Mouse (Mus musculus): ENCODE measurements around the gene Panx3. TPM values are rescaled to one million over a fixed set of nuclear protein-coding genes. Genes with fewer than 3 reads are reported as not detected.

Panx3 gene
- polyA plus RNA-seq, 1 experiment from 2014 or later, result 38.1 TPM

- ATAC-seq (ENCODE audit: insufficient number of reproducible peaks, low FRiP score, low TSS enrichment, low read depth), result no peak
- no peak overlapping the region for H3K4me2 ChIP-seq (replicated peaks)
Observed at GRCm38 (mm10) chr9:37632305-37632704, 36.7 kb downstream of the Panx3 start.

GRCm38 (mm10) chr9:37629941-37630340 lies 39.1 kb downstream of the Panx3 start:
- ATAC-seq (ENCODE audit: insufficient number of reproducible peaks, low FRiP score, low TSS enrichment, low read depth), result no peak
- H3K27me3 ChIP-seq, result no peaks in the 10 kb centered on the region
- no peaks in the 10 kb centered on the region for H3K9me3 ChIP-seq (replicated peaks)
- no peak overlapping the region for H3K4me3 ChIP-seq (replicated peaks)
- 84% methylated on average over 2 of the region's 2 CpGs for WGBS
- no peak overlapping the region for H3K4me2 ChIP-seq (replicated peaks)
- no peaks in the 10 kb centered on the region for H3K36me3 ChIP-seq
- H3K4me1 ChIP-seq, result peaks cover 10% of the 10 kb centered on the region
- no peak overlapping the region for H3K9ac ChIP-seq
- no peak overlapping the region for H3K27ac ChIP-seq (replicated peaks)

More at GRCm38 (mm10) chr9:37632305-37632704, 36.7 kb downstream of the Panx3 start:
- Histone ChIP-seq H3K4me1 (no peaks in the 10 kb centered on the region), H3K9me3 (replicated peaks) (no peaks in the 10 kb centered on the region), H3K4me3 (replicated peaks) (no peak overlapping the region), H3K27ac (replicated peaks) (no peak overlapping the region), H3K9ac (no peak overlapping the region), H3K27me3 (no peaks in the 10 kb centered on the region), H3K36me3 (no peaks in the 10 kb centered on the region)
- 85% methylated on average over 2 of the region's 2 CpGs for WGBS

GRCm38 (mm10) chr9:37628581-37628980 lies 40.5 kb downstream of the Panx3 start:
- no peak overlapping the region for H3K4me3 ChIP-seq (replicated peaks)
- no peak for ATAC-seq (ENCODE audit: insufficient number of reproducible peaks, low FRiP score, low TSS enrichment, low read depth)
- no peak overlapping the region for H3K27ac ChIP-seq (replicated peaks)
- H3K4me1 ChIP-seq, result peaks cover 10% of the 10 kb centered on the region
- no peaks in the 10 kb centered on the region for H3K9me3 ChIP-seq (replicated peaks)
- H3K4me2 ChIP-seq (replicated peaks), result no peak overlapping the region
- no peaks in the 10 kb centered on the region for H3K36me3 ChIP-seq
- no peaks in the 10 kb centered on the region for H3K27me3 ChIP-seq
- H3K9ac ChIP-seq, result no peak overlapping the region
- WGBS, result 66% methylated on average over 4 of the region's 4 CpGs

- Histone ChIP-seq H3K4me3 (replicated peaks) (no peak overlapping the region), H3K36me3 (no peaks in the 10 kb centered on the region), H3K9ac (no peak overlapping the region), H3K9me3 (replicated peaks) (no peaks in the 10 kb centered on the region), H3K27me3 (no peaks in the 10 kb centered on the region), H3K4me2 (replicated peaks) (no peak overlapping the region), H3K27ac (replicated peaks) (no peak overlapping the region), H3K4me1 (peaks cover 10% of the 10 kb centered on the region)
- 100% methylated on average over 1 of the region's 1 CpGs for WGBS
- ATAC-seq (ENCODE audit: insufficient number of reproducible peaks, low FRiP score, low TSS enrichment, low read depth), result no peak
Observed at GRCm38 (mm10) chr9:37627263-37627662, 41.8 kb downstream of the Panx3 start.

- H3K36me3 ChIP-seq, result no peaks in the 10 kb centered on the region
- WGBS, result 14% methylated on average over 3 of the region's 3 CpGs
- no peak overlapping the region for H3K9ac ChIP-seq
- no peak overlapping the region for H3K4me3 ChIP-seq (replicated peaks)
- peaks cover 10% of the 10 kb centered on the region for H3K4me1 ChIP-seq
- no peak for ATAC-seq (ENCODE audit: insufficient number of reproducible peaks, low FRiP score, low TSS enrichment, low read depth)
- no peak overlapping the region for H3K27ac ChIP-seq (replicated peaks)
- no peak overlapping the region for H3K4me2 ChIP-seq (replicated peaks)
- H3K9me3 ChIP-seq (replicated peaks), result no peaks in the 10 kb centered on the region
- H3K27me3 ChIP-seq, result no peaks in the 10 kb centered on the region
Observed at GRCm38 (mm10) chr9:37626103-37626567, 42.9 kb downstream of the Panx3 start.

- ATAC-seq (ENCODE audit: insufficient number of reproducible peaks, low FRiP score, low TSS enrichment, low read depth), result peak; percentile 39; the same call in 1 of the 2 replicates
- WGBS, result 34% methylated on average over 7 of the region's 7 CpGs
- no peak overlapping the region for H3K4me2 ChIP-seq (replicated peaks)
Observed at GRCm38 (mm10) chr9:37625641-37626040, 43.4 kb downstream of the Panx3 start.

GRCm38 (mm10) chr9:37625129-37625528 lies 43.9 kb downstream of the Panx3 start:
- Histone ChIP-seq H3K4me1 (peaks cover 10% of the 10 kb centered on the region), H3K4me3 (replicated peaks) (no peak overlapping the region), H3K4me2 (replicated peaks) (no peak overlapping the region), H3K36me3 (no peaks in the 10 kb centered on the region), H3K9me3 (replicated peaks) (no peaks in the 10 kb centered on the region), H3K27ac (replicated peaks) (no peak overlapping the region), H3K27me3 (no peaks in the 10 kb centered on the region), H3K9ac (no peak overlapping the region)
- ATAC-seq (ENCODE audit: insufficient number of reproducible peaks, low FRiP score, low TSS enrichment, low read depth), result no peak
- WGBS, result 40% methylated on average over 3 of the region's 3 CpGs

More at GRCm38 (mm10) chr9:37625641-37626040, 43.4 kb downstream of the Panx3 start:
- no peaks in the 10 kb centered on the region for H3K27me3 ChIP-seq
- H3K36me3 ChIP-seq, result no peaks in the 10 kb centered on the region
- no peak overlapping the region for H3K27ac ChIP-seq (replicated peaks)
- no peak overlapping the region for H3K4me3 ChIP-seq (replicated peaks)
- H3K4me1 ChIP-seq, result peaks cover 10% of the 10 kb centered on the region
- H3K9me3 ChIP-seq (replicated peaks), result no peaks in the 10 kb centered on the region
- no peak overlapping the region for H3K9ac ChIP-seq

GRCm38 (mm10) chr9:37624502-37624901 lies 44.5 kb downstream of the Panx3 start:
- Histone ChIP-seq H3K4me3 (replicated peaks) (no peak overlapping the region), H3K36me3 (no peaks in the 10 kb centered on the region), H3K4me1 (peaks cover 10% of the 10 kb centered on the region), H3K9me3 (replicated peaks) (no peaks in the 10 kb centered on the region), H3K27me3 (no peaks in the 10 kb centered on the region), H3K9ac (no peak overlapping the region), H3K4me2 (replicated peaks) (no peak overlapping the region), H3K27ac (replicated peaks) (no peak overlapping the region)
- 57% methylated on average over 1 of the region's 1 CpGs for WGBS
- no peak for ATAC-seq (ENCODE audit: insufficient number of reproducible peaks, low FRiP score, low TSS enrichment, low read depth)

GRCm38 (mm10) chr9:37623981-37624380 lies 45.1 kb downstream of the Panx3 start:
- Histone ChIP-seq H3K4me3 (replicated peaks) (no peak overlapping the region), H3K4me1 (peaks cover 10% of the 10 kb centered on the region), H3K4me2 (replicated peaks) (no peak overlapping the region), H3K27me3 (no peaks in the 10 kb centered on the region), H3K27ac (replicated peaks) (no peak overlapping the region), H3K9ac (no peak overlapping the region), H3K9me3 (replicated peaks) (no peaks in the 10 kb centered on the region), H3K36me3 (no peaks in the 10 kb centered on the region)
- ATAC-seq (ENCODE audit: insufficient number of reproducible peaks, low FRiP score, low TSS enrichment, low read depth), result no peak
- WGBS, result 45% methylated on average over 3 of the region's 3 CpGs

- H3K4me3 ChIP-seq (replicated peaks), result no peak overlapping the region
- no peak overlapping the region for H3K4me2 ChIP-seq (replicated peaks)
- no peaks in the 10 kb centered on the region for H3K36me3 ChIP-seq
- no peak for ATAC-seq (ENCODE audit: insufficient number of reproducible peaks, low FRiP score, low TSS enrichment, low read depth)
- no peaks in the 10 kb centered on the region for H3K27me3 ChIP-seq
- H3K9me3 ChIP-seq (replicated peaks), result no peaks in the 10 kb centered on the region
- WGBS, result 85% methylated on average over 6 of the region's 6 CpGs
- H3K4me1 ChIP-seq, result peaks cover 9% of the 10 kb centered on the region
- H3K27ac ChIP-seq (replicated peaks), result no peak overlapping the region
- H3K9ac ChIP-seq, result no peak overlapping the region
Observed at GRCm38 (mm10) chr9:37621290-37621689, 47.7 kb downstream of the Panx3 start.

- Histone ChIP-seq H3K4me1 (peaks cover 4% of the 10 kb centered on the region), H3K4me3 (replicated peaks) (no peak overlapping the region), H3K36me3 (no peaks in the 10 kb centered on the region), H3K27me3 (no peaks in the 10 kb centered on the region), H3K4me2 (replicated peaks) (no peak overlapping the region), H3K9ac (no peak overlapping the region), H3K9me3 (replicated peaks) (no peaks in the 10 kb centered on the region), H3K27ac (replicated peaks) (no peak overlapping the region)
- 59% methylated on average over 2 of the region's 2 CpGs for WGBS
- ATAC-seq (ENCODE audit: insufficient number of reproducible peaks, low FRiP score, low TSS enrichment, low read depth), result no peak
Observed at GRCm38 (mm10) chr9:37616770-37617169, 52.3 kb downstream of the Panx3 start.

- Histone ChIP-seq H3K36me3 (no peaks in the 10 kb centered on the region), H3K27ac (replicated peaks) (no peak overlapping the region), H3K4me2 (replicated peaks) (no peak overlapping the region), H3K9ac (no peak overlapping the region), H3K4me3 (replicated peaks) (no peak overlapping the region), H3K9me3 (replicated peaks) (no peaks in the 10 kb centered on the region), H3K27me3 (no peaks in the 10 kb centered on the region), H3K4me1 (peaks cover 4% of the 10 kb centered on the region)
- 64% methylated on average over 5 of the region's 5 CpGs for WGBS
- no peak for ATAC-seq (ENCODE audit: insufficient number of reproducible peaks, low FRiP score, low TSS enrichment, low read depth)
Observed at GRCm38 (mm10) chr9:37615220-37615619, 53.8 kb downstream of the Panx3 start.

All from embryonic facial prominence, embryonic 15.5 days (tissue).